Mouse (Mus musculus) forebrain, embryonic 15.5 days (tissue): ENCODE data around the gene Efr3b. TPM values are rescaled to one million over a fixed set of nuclear protein-coding genes. Genes with fewer than 3 reads are reported as not detected.

Experiments used
- ATAC-seq: fragments of 200-750 bp; cut with Nextera tagmentation; replicated peaks from 2 replicates; pipeline ENCODE4 v1.8.0; 2017; ENCODE audit warnings: mild to moderate bottlenecking, moderate TSS enrichment, moderate library complexity
- H3K27ac ChIP-seq: fragments of 300-500 bp; sonication (generic); replicated peaks from 2 replicates; pipeline ENCODE4 v1.5.1; 2015; ENCODE audit warnings: mild to moderate bottlenecking, inconsistent platforms
- H3K27me3 ChIP-seq: fragments of 300-500 bp; sonication (generic); 2 replicates; pipeline ENCODE4 v1.6.1; 2015; ENCODE audit warnings: inconsistent platforms
- H3K36me3 ChIP-seq: fragments of 300-500 bp; sonication (generic); 2 replicates; pipeline ENCODE4 v1.6.1; 2015; ENCODE audit warnings: mild to moderate bottlenecking, inconsistent platforms
- H3K4me1 ChIP-seq: fragments of 300-500 bp; sonication (generic); 2 replicates; pipeline ENCODE4 v1.6.1; 2015; ENCODE audit warnings: inconsistent platforms
- H3K4me2 ChIP-seq: fragments of 300-500 bp; sonication (generic); replicated peaks from 2 replicates; pipeline ENCODE4 v1.6.1; 2015; ENCODE audit warnings: mild to moderate bottlenecking, inconsistent platforms
- H3K4me3 ChIP-seq: fragments of 300-500 bp; sonication (generic); 2 replicates; pipeline ENCODE4 v1.5.1; 2015; ENCODE audit warnings: mild to moderate bottlenecking, inconsistent platforms
- H3K9ac ChIP-seq: fragments of 300-500 bp; sonication (generic); replicated peaks from 2 replicates; pipeline ENCODE4 v1.6.1; 2015; ENCODE audit warnings: mild to moderate bottlenecking, inconsistent platforms
- H3K9me3 ChIP-seq: fragments of 300-500 bp; sonication (generic); 2 replicates; pipeline ENCODE4 v1.6.1; 2016; ENCODE audit warnings: inconsistent platforms
- WGBS: fragments of 180-500 bp; shearing (Covaris S2); methylation state at CpG from one replicate; pipeline ENCODE4 v1.1.7; 2015; ENCODE audit warnings: mixed read lengths; 5-methylcytosine and 5-hydroxymethylcytosine counted together
- polyA plus RNA-seq: library from polyadenylated mRNA; unstranded; fragments of >200 nt; fragmentation: Nextera tagmentation; extraction: Ambion mirVana; gene quantifications from 2 replicates; pipeline ENCODE4 v1.2.1, GENCODE M21; 2015

Gene Efr3b
- polyA plus RNA-seq, 1 experiment from 2014 or later, result 29.9 TPM

- H3K9ac ChIP-seq, result no peak overlapping the region
- no peak for ATAC-seq
- H3K9me3 ChIP-seq, result no peaks in the 10 kb centered on the region
- H3K4me2 ChIP-seq, result no peak overlapping the region
- no peaks in the 10 kb centered on the region for H3K4me1 ChIP-seq
- 85% methylated on average over 3 of the region's 3 CpGs for WGBS
- no peaks in the 10 kb centered on the region for H3K27me3 ChIP-seq
- H3K27ac ChIP-seq, result no peak overlapping the region
- H3K36me3 ChIP-seq, result no peaks in the 10 kb centered on the region
- H3K4me3 ChIP-seq, result no peak overlapping the region
Observed at GRCm38 (mm10) chr12:3919423-3919822, 119.3 kb downstream of the Efr3b start.

- no peaks in the 10 kb centered on the region for H3K9me3 ChIP-seq
- no peak overlapping the region for H3K9ac ChIP-seq
- H3K4me1 ChIP-seq, result no peaks in the 10 kb centered on the region
- 69% methylated on average over 3 of the region's 3 CpGs for WGBS
- no peak for ATAC-seq
- H3K4me3 ChIP-seq, result no peak overlapping the region
- no peaks in the 10 kb centered on the region for H3K36me3 ChIP-seq
- no peaks in the 10 kb centered on the region for H3K27me3 ChIP-seq
- no peak overlapping the region for H3K4me2 ChIP-seq
- no peak overlapping the region for H3K27ac ChIP-seq
Observed at GRCm38 (mm10) chr12:3918577-3918976, 120.1 kb downstream of the Efr3b start.

DNA sequence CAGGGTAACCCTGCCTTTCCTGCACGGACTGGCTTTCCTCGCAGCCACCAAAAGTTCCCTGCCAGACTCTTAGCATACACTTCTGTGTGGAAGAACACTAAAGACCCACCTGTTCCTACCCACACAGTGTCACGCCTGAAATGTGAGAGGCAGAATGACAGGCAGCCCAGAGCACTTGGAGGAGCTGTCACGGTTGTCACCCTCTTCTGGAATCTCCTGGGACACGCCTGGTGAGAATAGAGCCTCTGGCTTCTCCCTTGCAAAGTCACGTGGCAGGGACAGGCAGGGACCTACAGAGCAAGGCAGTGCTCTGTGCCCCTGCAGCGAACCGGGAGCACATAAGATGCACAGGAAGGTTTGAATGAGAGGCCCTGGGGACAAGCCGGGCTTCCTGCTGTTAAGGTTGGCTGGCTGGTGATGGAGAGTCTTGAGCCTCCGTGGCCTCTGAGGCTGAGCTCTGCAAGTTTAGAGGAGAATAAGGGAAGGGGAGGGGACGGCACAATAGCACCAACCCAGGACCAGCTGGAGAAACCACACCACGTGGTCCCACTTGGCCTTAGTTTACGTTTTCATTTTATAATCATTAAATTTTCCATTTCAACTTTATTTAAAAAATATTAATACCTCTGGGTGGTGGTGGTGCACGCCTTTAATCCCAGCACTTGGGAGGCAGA is 120.9 kb downstream of the Efr3b start:
- peak; percentile 65 for ATAC-seq
- H3K4me1 ChIP-seq, result no peaks in the 10 kb centered on the region
- H3K9me3 ChIP-seq, result no peaks in the 10 kb centered on the region
- no peak overlapping the region for H3K4me2 ChIP-seq
- no peak overlapping the region for H3K4me3 ChIP-seq
- no peaks in the 10 kb centered on the region for H3K27me3 ChIP-seq
- H3K36me3 ChIP-seq, result no peaks in the 10 kb centered on the region
- WGBS, result 21% methylated on average over 14 of the region's 14 CpGs
- H3K27ac ChIP-seq, result no peak overlapping the region
- H3K9ac ChIP-seq, result no peak overlapping the region

DNA sequence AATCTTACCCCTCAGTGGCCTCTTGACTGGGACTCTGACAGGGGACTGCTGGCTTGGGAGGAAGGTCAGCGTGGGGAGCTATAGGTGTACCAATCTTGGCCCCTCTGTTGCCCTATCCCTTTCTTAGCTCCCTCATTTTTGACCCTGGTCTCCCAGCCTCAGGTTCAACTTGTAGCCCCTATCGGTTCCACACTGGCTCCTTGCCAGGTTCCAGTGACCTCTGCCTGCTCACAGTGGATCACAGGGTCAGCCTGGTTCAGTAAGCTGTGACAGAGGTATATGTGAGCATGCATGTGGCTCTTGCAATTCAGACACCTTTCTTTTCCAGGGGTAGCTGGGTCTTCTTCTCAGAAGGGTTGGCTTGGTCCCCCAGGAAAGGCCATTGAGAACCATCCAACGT is 122.9 kb downstream of the Efr3b start:
- H3K4me1 ChIP-seq, result no peaks in the 10 kb centered on the region
- no peak for ATAC-seq

More for the DNA sequence above, 122.9 kb downstream of the Efr3b start:
- Histone ChIP-seq H3K27ac (no peak overlapping the region), H3K4me3 (no peak overlapping the region), H3K9ac (no peak overlapping the region), H3K9me3 (no peaks in the 10 kb centered on the region), H3K4me2 (no peak overlapping the region), H3K27me3 (no peaks in the 10 kb centered on the region), H3K36me3 (no peaks in the 10 kb centered on the region)
- WGBS, result 89% methylated on average over 3 of the region's 3 CpGs

Other genes with a start within 250 kb of the Efr3b start
- gene Dnmt3a, start 232.9 kb downstream of the Efr3b start, polyA plus RNA-seq, result 90.4 and 95.4 TPM in 2 replicates
- gene Pomc, start 84.0 kb downstream of the Efr3b start, polyA plus RNA-seq, result 4.9 and 11.5 TPM in 2 replicates
- 13.1 and 13.3 TPM in 2 replicates for gene Dnajc27, start 43.7 kb upstream of the Efr3b start, polyA plus RNA-seq
- gene Adcy3, start 94.2 kb upstream of the Efr3b start, polyA plus RNA-seq, result 11.0 and 13.3 TPM in 2 replicates
- 5.5 and 5.6 TPM in 2 replicates for gene Ptrhd1, start 195.1 kb upstream of the Efr3b start, polyA plus RNA-seq
- 9.7 and 11.4 TPM in 2 replicates for gene Cenpo, start 195.4 kb upstream of the Efr3b start, polyA plus RNA-seq